12 mouse cellular contexts compared by ENCODE assay signal in the genomic region with DNA sequence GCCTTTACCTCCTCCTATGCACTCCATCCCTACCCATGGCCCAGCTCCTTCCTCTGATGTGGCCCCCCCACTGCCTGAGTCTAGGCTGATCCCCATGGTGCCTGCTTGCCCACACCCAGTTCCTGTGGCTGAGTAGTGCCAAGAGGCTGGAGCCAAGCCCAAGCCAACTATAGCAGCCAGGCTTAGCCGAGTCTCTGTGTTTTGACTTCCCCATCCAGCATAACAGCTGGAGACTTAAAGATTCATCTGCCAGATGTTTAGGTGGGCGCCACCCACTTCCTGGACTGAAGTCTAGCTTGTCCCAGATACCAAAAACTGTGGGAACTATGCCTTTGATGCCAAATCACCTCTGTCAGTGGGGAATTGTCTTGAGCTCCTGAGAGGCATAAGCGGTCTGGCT. TPM values are rescaled to one million over a fixed set of nuclear protein-coding genes. Genes with fewer than 3 reads are reported as not detected.
DNase-seq lines count a peak whose midpoint lies in the region; ATAC-seq and TF ChIP-seq lines count a peak whose summit lies in the region.
"Had no signal": no experiment of that assay in that cellular context is flagged by ENCODE, and none has a peak within 500 bp of the region (broad histone marks: within the 10 kb centered on the region; RNA-seq: fewer than 3 reads in every experiment).

No protein-coding gene starts in this region.

- no peaks in the 10 kb centered on the region for H3K27me3 ChIP-seq in lung, embryonic 14.5 days (ENCODE audit: insufficient read depth, low read length)

- H3K9me3 ChIP-seq in lung, embryonic 14.5 days (ENCODE audit: low read depth, low read length) = no peaks in the 10 kb centered on the region
- H3K9me3 ChIP-seq: limb, embryonic 12.5 days; midbrain, embryonic 12.5 days had no signal

- peaks cover 10% of the 10 kb centered on the region for H3K4me1 ChIP-seq in lung, embryonic 14.5 days (ENCODE audit: insufficient read depth)

- H3K36me3 ChIP-seq in lung, embryonic 14.5 days (ENCODE audit: insufficient read depth) = no peaks in the 10 kb centered on the region
- H3K36me3 ChIP-seq: midbrain, embryonic 12.5 days had no signal

- no peak overlapping the region for H3K4me2 ChIP-seq in lung, embryonic 14.5 days
- H3K4me2 ChIP-seq: limb, embryonic 12.5 days; midbrain, embryonic 12.5 days had no signal

- no peak for TF ChIP-seq CTCF in lung, embryonic 14.5 days (IDR thresholded peaks at IDR 0.05; ENCODE audit: low read depth)

- no peak overlapping the region for H3K9ac ChIP-seq in lung, embryonic 14.5 days
- H3K9ac ChIP-seq: limb, embryonic 12.5 days; midbrain, embryonic 12.5 days had no signal

- no peak for ATAC-seq in lung, embryonic 14.5 days (ENCODE audit: insufficient read depth)
- no peak for ATAC-seq in granulocyte monocyte progenitor cell, adult 5-6 weeks (replicated peaks; ENCODE audit: poor library complexity, severe bottlenecking)

- 58% methylated on average over 3 of the region's 3 CpGs for WGBS in lung, embryonic 14.5 days

- no peak overlapping the region for H3K4me3 ChIP-seq in lung, embryonic 14.5 days (ENCODE audit: low read depth, low read length)
- H3K4me3 ChIP-seq: limb, embryonic 12.5 days; midbrain, embryonic 12.5 days had no signal

- peak; percentile 32 for DNase-seq in kidney, postnatal 10 days
- DNase-seq in kidney, adult 18-20 months = no peak
- peak; percentile 64 for DNase-seq in NIH3T3 (ENCODE audit: low read depth)
- peak; percentile 49 for DNase-seq in gastrocnemius, postnatal 25 days
- peak; percentile 38 for DNase-seq in lung, embryonic 14.5 days
- DNase-seq in neural tube, embryonic 10.5 days (ENCODE audit: extremely low spot score, low spot score) = no peak
- DNase-seq in urinary bladder, postnatal 25 days (ENCODE audit: low spot score) = no peak
- DNase-seq: cerebellum, postnatal 25 days; kidney, adult 9 months had no signal

- H3K27ac ChIP-seq in lung, embryonic 14.5 days (ENCODE audit: low read depth) = no peak overlapping the region
- H3K27ac ChIP-seq: limb, embryonic 12.5 days; midbrain, embryonic 12.5 days had no signal

RNA-seq across cellular contexts. Expression of gene Gnb1l, which starts 34.2 kb away (rescaled TPM):
- total RNA-seq in gastrocnemius, postnatal 25 days (2021) = 1 to 10 TPM; 3.4 to 3.6 TPM
- 16.2 and 17.6 TPM in 2 replicates for polyA plus RNA-seq in lung, embryonic 14.5 days (2014; fragmentation: Nextera tagmentation; extraction: Ambion mirVana)
- total RNA-seq in granulocyte monocyte progenitor cell, adult 5-6 weeks (2014; fragmentation: Nextera tagmentation) = 9.5 and 13.8 TPM in 2 replicates
- 3.3 and 7.5 TPM in 2 replicates for total RNA-seq in granulocyte monocyte progenitor cell, adult 5-6 weeks (2017)

RNA-seq across cellular contexts. Expression of gene Rtl10, which starts 34.4 kb away (rescaled TPM):
- 1 to 10 TPM; 2.4 to 3.1 TPM for total RNA-seq in gastrocnemius, postnatal 25 days (2021)
- polyA plus RNA-seq in lung, embryonic 14.5 days (2014; fragmentation: Nextera tagmentation; extraction: Ambion mirVana) = 4.2 and 4.8 TPM in 2 replicates
- total RNA-seq in granulocyte monocyte progenitor cell, adult 5-6 weeks (2014; fragmentation: Nextera tagmentation) = 9.0 and 16.0 TPM in 2 replicates
- total RNA-seq in granulocyte monocyte progenitor cell, adult 5-6 weeks (2017) = 0.88 and 2.4 TPM in 2 replicates

RNA-seq across cellular contexts. Expression of gene Comt, which starts 37.6 kb away (rescaled TPM):
- total RNA-seq in gastrocnemius, postnatal 25 days (2021) = 10 to 100 TPM; 33.3 to 44.8 TPM
- polyA plus RNA-seq in lung, embryonic 14.5 days (2014; fragmentation: Nextera tagmentation; extraction: Ambion mirVana) = 89.4 and 97.0 TPM in 2 replicates
- total RNA-seq in granulocyte monocyte progenitor cell, adult 5-6 weeks (2014; fragmentation: Nextera tagmentation) = 40.4 and 48.4 TPM in 2 replicates
- total RNA-seq in granulocyte monocyte progenitor cell, adult 5-6 weeks (2017) = 34.1 and 34.6 TPM in 2 replicates

RNA-seq across cellular contexts. Expression of gene Txnrd2, which starts 38.1 kb away (rescaled TPM):
- total RNA-seq in gastrocnemius, postnatal 25 days (2021) = 10 to 100 TPM; 16.0 to 16.9 TPM
- polyA plus RNA-seq in lung, embryonic 14.5 days (2014; fragmentation: Nextera tagmentation; extraction: Ambion mirVana) = 18.7 and 21.5 TPM in 2 replicates
- total RNA-seq in granulocyte monocyte progenitor cell, adult 5-6 weeks (2014; fragmentation: Nextera tagmentation) = 13.1 and 28.8 TPM in 2 replicates
- total RNA-seq in granulocyte monocyte progenitor cell, adult 5-6 weeks (2017) = 8.8 and 9.7 TPM in 2 replicates

Comparison
In these comparisons a context has a peak if more than half of its experiments do, and no peak if none do; other contexts are left out.
1. DNase-seq: peak in kidney, postnatal 10 days (single experiment), NIH3T3 (single experiment), gastrocnemius, postnatal 25 days (single experiment) and lung, embryonic 14.5 days (single experiment); none in kidney, adult 18-20 months (single experiment), neural tube, embryonic 10.5 days (single experiment) and urinary bladder, postnatal 25 days (single experiment).